Mouse (Mus musculus) CD8-positive naive resting alpha-beta T cell, adult 2 months (primary cell): ENCODE measurements around the gene Trim14.

Experiments used
- DNase-seq, 2 experiments: peaks; one replicate each; pipeline ENCODE4 v3.0.0; 2022; ENCODE audit warnings: low read depth in 2 of 2, low spot score in 2 of 2

The Trim14 gene

GRCm38 (mm10) chr4:46562841-46563240 lies 26.9 kb upstream of the Trim14 start:
- no peak for DNase-seq

GRCm38 (mm10) chr4:46562037-46562436 lies 26.1 kb upstream of the Trim14 start:
- DNase-seq = no peak

DNA sequence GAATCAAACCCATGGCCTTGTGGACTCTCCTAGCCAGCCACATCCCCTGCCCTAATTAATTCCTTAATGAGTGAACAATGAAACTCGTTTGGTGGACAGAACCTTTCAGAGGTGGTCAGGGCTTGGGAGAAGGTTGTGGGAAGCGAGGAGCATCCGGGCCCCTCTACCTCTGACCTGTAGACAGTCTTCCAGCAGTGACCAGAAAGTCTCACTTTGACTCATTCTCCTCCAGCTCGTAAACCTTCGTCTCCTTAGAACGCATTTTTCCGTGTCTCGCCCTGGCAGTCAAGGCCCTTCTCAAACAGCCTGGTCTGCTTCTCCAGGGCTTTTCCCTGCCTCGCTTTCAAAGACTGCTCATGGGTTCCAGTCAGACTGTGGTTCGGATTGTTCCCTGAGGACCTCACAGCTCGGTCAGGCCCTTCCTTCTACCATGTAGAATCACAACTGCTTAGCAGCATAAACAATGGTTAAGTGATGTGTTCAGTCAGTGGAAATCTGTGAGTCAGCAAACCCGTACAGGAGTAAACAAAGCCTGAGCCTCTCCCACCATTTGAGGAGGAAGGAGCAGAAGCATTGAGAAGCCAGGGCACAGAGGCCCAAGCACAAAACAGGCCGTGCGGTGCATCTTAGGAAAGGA lies 24.2 kb upstream of the Trim14 start:
- no peak for DNase-seq

GRCm38 (mm10) chr4:46558672-46559667 lies 23.0 kb upstream of the Trim14 start:
- DNase-seq = no peak

- no peak for DNase-seq
Observed at GRCm38 (mm10) chr4:46556933-46557332, 21.0 kb upstream of the Trim14 start.

GRCm38 (mm10) chr4:46555762-46556161 lies 19.8 kb upstream of the Trim14 start:
- DNase-seq = no peak

- no peak for DNase-seq
Observed at GRCm38 (mm10) chr4:46554295-46555069, 18.5 kb upstream of the Trim14 start.

- no peak for DNase-seq
Observed at GRCm38 (mm10) chr4:46553864-46554263, 17.9 kb upstream of the Trim14 start.

- no peak for DNase-seq
Observed at GRCm38 (mm10) chr4:46550406-46550805, 14.5 kb upstream of the Trim14 start.

- DNase-seq = no peak
Observed at GRCm38 (mm10) chr4:46549979-46550378, 14.0 kb upstream of the Trim14 start.

GRCm38 (mm10) chr4:46546709-46547108 lies 10.8 kb upstream of the Trim14 start:
- DNase-seq = no peak

GRCm38 (mm10) chr4:46545498-46545897 lies 9.6 kb upstream of the Trim14 start:
- DNase-seq = no peak

DNA sequence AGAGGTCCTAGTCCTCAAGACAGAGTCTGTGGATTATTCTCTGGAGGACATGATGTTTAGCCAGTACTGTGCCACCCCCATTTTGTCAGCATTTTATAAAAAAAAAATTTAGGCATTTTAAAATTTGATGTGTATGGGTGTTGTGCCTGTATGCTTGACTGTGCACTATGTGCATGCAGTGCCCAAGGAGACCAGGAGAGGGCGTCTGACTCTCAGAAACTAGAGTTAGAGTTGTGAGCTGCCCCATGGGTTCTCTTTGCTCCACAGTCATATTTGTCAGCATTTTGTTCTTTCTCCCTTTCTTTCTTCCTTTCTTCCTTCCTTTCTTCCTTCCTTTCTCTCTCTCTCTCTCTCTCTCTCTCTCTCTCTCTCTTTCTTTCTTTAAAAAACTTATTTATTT lies 8.4 kb upstream of the Trim14 start:
- DNase-seq = peak; percentile 41 to 54

- DNase-seq = no peak
Observed at GRCm38 (mm10) chr4:46543366-46544050, 7.6 kb upstream of the Trim14 start.

DNA sequence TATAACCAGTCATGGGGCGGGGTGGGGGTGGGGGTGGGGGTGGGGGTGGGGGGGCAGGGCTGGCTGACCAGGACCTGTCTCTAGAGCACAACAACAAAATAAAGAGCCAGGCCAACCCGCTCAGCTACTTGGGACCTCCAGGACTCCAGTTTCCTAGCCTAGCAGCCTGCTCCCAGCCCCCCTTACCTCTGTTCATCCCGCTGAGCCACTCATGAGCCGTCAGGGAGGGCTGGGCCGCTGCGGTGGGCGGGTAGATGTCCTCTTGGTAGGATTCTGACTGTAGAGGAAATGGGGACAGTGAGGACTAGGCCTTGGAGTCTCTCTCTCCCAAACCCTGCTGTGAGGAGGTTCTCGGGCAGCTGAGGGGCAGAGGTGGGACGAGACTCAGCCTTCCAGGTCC lies 5.8 kb upstream of the Trim14 start:
- DNase-seq = no peak

GRCm38 (mm10) chr4:46539167-46539566 lies 3.2 kb upstream of the Trim14 start:
- DNase-seq = no peak

GRCm38 (mm10) chr4:46535094-46535830 lies 679 bp downstream of the Trim14 start:
- peak in 1 of 2 experiments; percentile 38 for DNase-seq

DNA sequence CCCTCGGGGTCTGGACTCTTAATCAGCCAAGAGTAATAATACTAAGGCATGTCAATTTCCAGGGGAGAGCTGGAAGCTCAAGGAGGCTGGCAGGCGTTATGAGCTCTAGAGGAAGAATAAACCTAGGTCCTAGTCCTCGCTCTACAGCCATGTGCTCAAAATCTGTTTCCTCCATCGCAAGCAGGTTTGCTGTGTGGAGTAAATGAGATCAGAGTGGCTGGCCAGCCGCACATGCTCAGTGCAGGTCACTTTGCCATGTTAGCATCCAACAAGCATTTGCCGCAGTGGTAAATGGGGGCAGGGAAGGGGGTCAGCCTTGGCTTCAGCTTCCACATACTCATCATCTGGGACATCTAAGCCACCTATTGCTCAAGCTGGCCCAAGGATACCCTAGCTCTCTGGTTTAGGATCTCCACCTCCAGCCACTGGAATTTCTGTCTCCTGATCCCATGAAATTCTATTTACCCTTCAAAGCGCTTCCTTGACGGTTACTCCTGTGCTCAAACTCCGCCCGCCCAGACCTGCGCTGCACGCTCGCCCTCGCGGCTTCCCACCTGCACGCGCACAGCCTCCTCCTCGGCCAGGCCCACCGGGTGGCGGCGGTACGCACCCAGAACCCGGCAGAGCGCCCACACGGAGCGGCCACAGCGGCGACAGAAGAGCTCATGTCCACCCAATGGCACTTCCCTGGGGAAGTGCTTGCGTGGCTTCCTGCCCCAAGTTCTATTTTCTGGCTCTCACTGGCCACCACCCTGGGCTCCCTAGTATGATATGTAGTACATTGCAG lies 1.8 kb downstream of the Trim14 start:
- DNase-seq = no peak

DNA sequence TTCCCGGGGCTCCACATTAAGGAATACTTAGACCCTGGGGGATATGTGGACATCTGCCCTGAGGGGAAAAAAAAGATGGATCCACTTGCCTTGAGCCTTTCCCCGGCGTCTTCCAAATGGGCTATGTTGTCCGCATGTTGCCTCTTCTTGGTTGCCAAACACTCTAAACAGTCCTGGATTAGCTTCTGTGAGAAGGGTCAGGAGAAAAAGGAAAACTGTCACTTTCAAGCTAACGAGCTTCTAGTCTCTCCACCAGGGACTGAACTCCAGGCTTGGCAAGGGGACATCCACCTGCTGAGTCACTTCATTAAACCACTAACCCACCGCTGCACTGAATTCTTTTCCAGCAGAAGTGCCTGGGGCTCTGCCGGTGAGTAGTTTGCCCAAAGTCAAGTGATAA lies 3.0 kb downstream of the Trim14 start:
- no peak for DNase-seq
